Mouse (Mus musculus) embryonic facial prominence, embryonic 10.5 days (tissue): ENCODE measurements around the gene Psma3. TPM values are rescaled to one million over a fixed set of nuclear protein-coding genes. Genes with fewer than 3 reads are reported as not detected.
"Not testable (repeated sequence)": the region's sequence is repeated elsewhere in the genome, so short reads cannot be mapped to it uniquely, and the experiment has no call there.

ENCODE experiments used
- DNase-seq: peaks from one replicate; pipeline ENCODE4 v3.0.0-alpha.2; 2017; ENCODE audit warnings: low spot score
- H3K27ac ChIP-seq: fragments of 300-500 bp; sonication (generic); replicated peaks from 2 replicates; pipeline ENCODE4 v1.5.1; 2016; ENCODE audit warnings: mild to moderate bottlenecking
- H3K27me3 ChIP-seq: fragments of 300-500 bp; sonication (generic); replicated peaks from 2 replicates; pipeline ENCODE4 v1.6.1; 2016; ENCODE audit warnings: low read depth, mild to moderate bottlenecking; ENCODE audit not compliant: poor library complexity, severe bottlenecking
- H3K36me3 ChIP-seq: fragments of 300-500 bp; sonication (generic); replicated peaks from 2 replicates; pipeline ENCODE4 v1.6.1; 2016; ENCODE audit warnings: mild to moderate bottlenecking, moderate library complexity
- H3K4me1 ChIP-seq: fragments of 300-500 bp; sonication (generic); 2 replicates; pipeline ENCODE4 v1.6.1; 2016
- H3K4me3 ChIP-seq: fragments of 300-500 bp; sonication (generic); 2 replicates; pipeline ENCODE4 v1.5.1; 2016; ENCODE audit warnings: mild to moderate bottlenecking, moderate library complexity
- H3K9me3 ChIP-seq: fragments of 300-500 bp; sonication (generic); 2 replicates; pipeline ENCODE4 v1.6.1; 2016; ENCODE audit warnings: mild to moderate bottlenecking
- WGBS: fragments of 180-500 bp; shearing (Covaris S2); methylation state at CpG from one replicate; pipeline ENCODE4 v1.1.7; 2016; 5-methylcytosine and 5-hydroxymethylcytosine counted together
- polyA plus RNA-seq: library from polyadenylated mRNA; unstranded; fragments of >200 nt; fragmentation: Nextera tagmentation; extraction: Ambion mirVana; gene quantifications from 2 replicates; pipeline ENCODE4 v1.2.1, GENCODE M21; 2016

The Psma3 gene
- polyA plus RNA-seq, 1 experiment from 2014 or later: 687 TPM

DNA sequence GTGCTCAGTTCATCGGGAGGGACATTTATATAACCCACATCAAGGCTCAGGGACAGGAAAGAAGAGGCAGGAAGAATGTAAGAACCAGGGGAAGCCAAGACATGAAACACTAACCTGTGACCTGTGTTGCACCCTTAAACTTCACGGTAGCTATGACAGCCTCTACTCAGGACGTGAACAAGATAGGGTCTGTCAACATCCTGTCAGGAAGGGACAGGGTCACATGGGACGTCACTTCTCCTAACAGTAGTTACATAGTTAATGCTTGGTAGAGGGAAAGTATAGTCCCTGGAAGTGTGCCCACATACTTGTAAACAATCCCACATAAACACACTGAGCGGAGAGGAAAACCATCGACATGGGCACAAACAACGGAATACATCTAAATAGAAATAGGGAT is 32.5 kb downstream of the Psma3 start:
- H3K36me3 ChIP-seq: peaks cover 85% of the 10 kb centered on the region

DNA sequence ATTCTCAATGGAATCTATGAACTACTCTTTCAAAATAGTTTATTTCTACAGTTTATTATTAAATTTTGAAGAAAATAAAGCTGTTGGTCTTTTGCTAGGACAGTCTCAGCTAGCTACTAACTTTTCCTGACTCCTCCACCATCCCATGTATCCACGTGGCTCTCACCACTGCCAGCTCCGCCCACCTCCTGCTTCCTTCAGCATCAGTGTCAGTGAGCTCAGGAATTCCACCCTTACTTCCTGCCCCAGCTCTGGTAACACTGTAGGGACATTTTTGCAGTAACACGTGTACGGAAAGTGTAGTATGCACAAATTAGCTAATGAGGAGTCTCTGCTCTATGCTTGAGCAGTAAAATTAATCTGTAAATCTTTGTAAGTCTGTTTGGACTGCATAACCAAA is 35.3 kb downstream of the Psma3 start:
- no peak for DNase-seq
- 56% methylated on average over 4 of the region's 4 CpGs for WGBS
- H3K4me1 ChIP-seq: peaks cover 14% of the 10 kb centered on the region
- H3K27me3 ChIP-seq: no peaks in the 10 kb centered on the region
- no peak overlapping the region for H3K27ac ChIP-seq
- no peaks in the 10 kb centered on the region for H3K9me3 ChIP-seq
- no peak overlapping the region for H3K4me3 ChIP-seq
- H3K36me3 ChIP-seq: peaks cover 78% of the 10 kb centered on the region

More for the DNA sequence above, 32.5 kb downstream of the Psma3 start:
- Histone ChIP-seq H3K4me1 (no peaks in the 10 kb centered on the region; the same call in 1 of the 2 replicates), H3K27me3 (no peaks in the 10 kb centered on the region), H3K4me3 (no peak overlapping the region), H3K27ac (no peak overlapping the region), H3K9me3 (no peaks in the 10 kb centered on the region)
- no peak for DNase-seq
- WGBS: 88% methylated on average over 7 of the region's 7 CpGs

DNA sequence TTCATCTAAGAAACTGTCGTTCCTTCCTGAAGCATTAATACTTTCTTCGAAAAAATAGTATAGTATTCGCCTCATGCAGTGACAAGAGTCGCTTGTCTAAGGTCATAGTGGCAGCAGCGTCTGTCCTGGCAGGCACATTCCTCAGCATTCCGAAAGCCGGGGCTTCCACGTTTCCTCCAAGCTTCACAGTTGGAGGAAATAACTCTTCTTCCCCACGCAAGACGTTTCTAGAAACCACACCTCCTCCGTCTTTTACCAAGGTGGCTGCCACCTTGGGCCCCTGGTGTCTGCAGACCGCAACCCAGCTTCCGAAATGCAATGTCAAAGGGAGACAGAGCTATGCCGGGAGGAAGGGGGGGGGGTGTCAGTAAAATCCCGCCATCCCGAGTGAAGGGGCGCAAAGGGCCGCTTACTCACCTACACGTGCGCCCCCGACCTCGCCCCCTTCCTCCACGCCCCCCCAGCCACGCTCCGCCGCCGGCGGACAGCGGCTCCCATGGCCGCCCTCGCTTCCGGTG is 40.5 kb downstream of the Psma3 start:
- H3K27ac ChIP-seq: peak overlapping the region; percentile 97
- peaks cover 22% of the 10 kb centered on the region for H3K4me1 ChIP-seq
- H3K36me3 ChIP-seq: peaks cover 35% of the 10 kb centered on the region
- no peaks in the 10 kb centered on the region for H3K27me3 ChIP-seq
- H3K4me3 ChIP-seq: peak overlapping the region; percentile 98
- no peak for DNase-seq
- WGBS: 1% methylated on average over 32 of the region's 32 CpGs
- no peaks in the 10 kb centered on the region for H3K9me3 ChIP-seq

DNA sequence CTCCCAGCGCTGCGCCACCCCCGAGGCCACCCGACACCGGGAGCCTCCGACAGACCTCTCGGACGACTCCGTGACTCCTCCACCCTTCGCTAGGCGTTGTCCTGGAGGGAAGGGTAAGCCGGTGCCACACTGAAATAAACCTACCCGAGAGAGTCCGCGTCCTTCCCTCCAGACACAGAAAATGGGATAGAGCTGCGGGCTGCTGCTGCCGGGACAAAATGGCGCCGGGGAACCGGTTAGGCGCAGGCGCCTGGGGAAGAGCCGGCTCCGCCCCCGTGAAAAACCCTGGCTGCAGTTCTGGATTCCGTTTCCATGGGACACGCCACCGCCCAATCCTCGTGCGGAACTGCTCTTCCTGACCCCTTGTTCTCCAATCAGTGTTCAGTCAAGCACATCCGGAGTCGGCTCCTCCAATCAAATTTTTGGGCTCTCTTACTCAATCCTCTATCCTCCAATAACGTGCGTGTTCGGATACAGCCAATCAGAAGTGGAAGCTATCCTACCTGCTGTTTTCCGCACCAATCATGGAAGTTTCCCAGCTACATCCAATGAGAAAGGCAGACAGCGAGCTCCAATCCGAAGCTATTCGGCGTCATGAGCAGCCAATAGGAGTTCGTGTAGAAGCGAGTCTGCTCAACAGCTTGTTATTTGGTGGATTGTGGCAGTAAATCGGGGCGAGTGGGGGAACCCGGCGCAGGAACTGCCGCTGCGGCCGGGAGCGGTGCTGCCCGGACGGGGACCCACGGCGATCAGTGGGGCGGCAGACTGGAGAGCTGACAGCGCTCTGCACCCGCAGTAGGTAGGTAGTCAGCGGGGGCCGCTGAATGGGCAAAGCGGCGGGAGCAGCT is 41.2 kb downstream of the Psma3 start, which contains the start of gene Arid4a:
Gene Arid4a, plus strand, starts transcription at position 628 of the 848 bp plus-strand sequence.
- H3K4me1 ChIP-seq: peaks cover 22% of the 10 kb centered on the region
- H3K36me3 ChIP-seq: peaks cover 35% of the 10 kb centered on the region
- under 1% methylated on average over 61 of the region's 61 CpGs for WGBS
- H3K27ac ChIP-seq: peak within 1 kb of the TSS; percentile 97
- no peaks in the 10 kb centered on the region for H3K9me3 ChIP-seq
- peak within 1 kb of the TSS; percentile 98 for H3K4me3 ChIP-seq
- no peaks in the 10 kb centered on the region for H3K27me3 ChIP-seq
- peak; percentile 98 for DNase-seq

DNA sequence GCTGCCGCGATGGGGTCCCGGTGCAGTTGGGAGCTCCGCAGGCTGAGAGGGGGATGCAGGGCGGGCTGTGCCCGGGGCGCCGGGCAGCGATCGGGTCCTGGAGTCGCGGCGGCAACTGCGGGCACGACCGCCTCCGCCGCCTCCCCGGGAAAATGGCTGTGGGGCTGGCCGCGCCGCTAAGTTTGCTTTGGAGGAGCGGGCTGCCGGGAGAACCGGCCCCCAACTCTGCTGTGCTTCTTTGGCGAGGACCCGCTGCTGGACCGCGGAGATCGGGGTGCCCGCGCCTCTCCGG is 41.7 kb downstream of the Psma3 start:
- Histone ChIP-seq H3K36me3 (peaks cover 41% of the 10 kb centered on the region), H3K27ac (peak overlapping the region; percentile 93), H3K4me1 (peaks cover 22% of the 10 kb centered on the region), H3K4me3 (peak overlapping the region; percentile 98), H3K9me3 (no peaks in the 10 kb centered on the region), H3K27me3 (no peaks in the 10 kb centered on the region)
- under 1% methylated on average over 33 of the region's 33 CpGs for WGBS
- no peak for DNase-seq

DNA sequence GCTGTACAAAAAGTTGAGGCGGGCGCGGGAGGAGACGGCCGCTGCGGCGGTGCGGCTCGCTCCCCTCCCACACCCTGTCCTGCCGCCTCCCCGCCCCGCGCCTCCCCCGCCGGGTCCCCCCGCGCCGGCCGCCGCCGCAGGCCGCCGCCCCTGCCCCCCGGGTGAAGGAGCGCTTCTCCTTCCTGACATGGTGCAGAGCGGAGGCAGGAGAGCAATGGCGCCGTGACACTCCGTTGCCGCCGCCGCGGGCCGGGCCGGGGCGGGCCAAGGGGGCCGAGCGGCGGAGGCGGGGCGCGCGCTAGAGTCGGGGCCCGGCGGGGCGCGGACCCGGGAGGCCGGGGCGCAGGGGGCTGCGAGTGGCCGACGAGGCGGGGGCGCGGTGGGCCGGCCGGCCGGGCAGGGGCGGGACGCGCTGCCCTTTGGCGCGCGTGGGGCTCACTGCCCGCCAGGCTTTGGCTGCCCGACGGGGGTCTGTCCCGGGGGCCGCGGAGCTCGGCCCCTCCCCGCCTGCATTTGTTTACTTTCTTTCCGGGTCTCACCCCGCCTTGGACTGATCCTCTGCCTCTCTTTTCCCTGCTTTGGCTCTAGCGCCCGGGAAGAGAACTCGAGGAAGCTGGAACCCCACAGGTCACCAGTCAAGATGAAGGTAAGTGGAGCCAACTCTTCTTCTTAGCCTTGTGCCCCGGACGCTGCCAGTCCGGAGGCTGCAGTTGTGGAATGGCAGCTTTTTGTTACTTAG is 42.3 kb downstream of the Psma3 start:
- H3K27ac ChIP-seq: peak overlapping the region; percentile 93
- peak overlapping the region; percentile 98 for H3K4me3 ChIP-seq
- H3K36me3 ChIP-seq: peaks cover 44% of the 10 kb centered on the region
- under 1% methylated on average over 78 of the region's 82 CpGs for WGBS
- H3K27me3 ChIP-seq: no peaks in the 10 kb centered on the region
- H3K9me3 ChIP-seq: no peaks in the 10 kb centered on the region
- H3K4me1 ChIP-seq: peaks cover 22% of the 10 kb centered on the region
- DNase-seq: peak; percentile 67

DNA sequence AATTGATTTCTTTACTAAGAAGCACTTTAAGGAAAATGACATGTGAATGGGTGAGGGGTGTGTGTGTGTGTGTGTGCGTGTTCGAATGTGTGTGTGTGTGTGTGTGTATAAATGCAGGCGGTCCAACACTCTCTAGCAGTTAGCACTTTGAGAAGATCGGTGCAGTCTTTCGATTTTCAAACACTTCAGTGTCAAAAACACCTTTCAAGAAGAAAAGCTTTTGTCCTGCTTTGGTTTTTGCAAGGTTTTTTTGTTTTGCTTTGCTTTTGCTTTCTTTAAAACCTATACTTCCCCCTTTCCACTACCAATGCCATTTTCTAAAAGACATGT is 42.8 kb downstream of the Psma3 start:
- DNase-seq: no peak
- Histone ChIP-seq H3K4me3 (peak overlapping the region; percentile 98), H3K27ac (peak overlapping the region; percentile 93), H3K27me3 (no peaks in the 10 kb centered on the region), H3K4me1 (peaks cover 22% of the 10 kb centered on the region), H3K9me3 (no peaks in the 10 kb centered on the region), H3K36me3 (peaks cover 44% of the 10 kb centered on the region)
- WGBS: 30% methylated on average over 5 of the region's 5 CpGs

DNA sequence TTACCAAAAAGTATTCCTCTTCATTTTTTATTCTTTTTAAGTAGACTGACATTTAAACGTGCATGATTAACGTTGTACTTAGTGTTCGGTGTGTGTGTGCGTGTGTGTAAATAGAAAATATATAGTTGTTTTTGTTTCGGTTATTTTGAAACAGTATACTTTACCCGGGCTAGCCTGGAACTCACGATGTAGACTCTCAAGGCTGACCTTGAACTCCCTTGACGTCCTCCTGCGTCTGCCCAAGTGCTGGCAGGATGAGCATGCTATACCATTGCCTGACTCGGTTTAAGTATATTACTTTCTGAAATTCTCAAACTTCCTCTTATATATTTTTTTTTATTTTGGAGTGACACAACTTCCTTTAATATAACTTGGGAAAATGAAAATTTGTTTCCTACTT is 43.4 kb downstream of the Psma3 start:
- no peak overlapping the region for H3K27ac ChIP-seq
- peak overlapping the region; percentile 98; the same call in 1 of the 2 replicates for H3K4me3 ChIP-seq
- H3K36me3 ChIP-seq: peaks cover 44% of the 10 kb centered on the region
- H3K9me3 ChIP-seq: no peaks in the 10 kb centered on the region
- peaks cover 21% of the 10 kb centered on the region for H3K4me1 ChIP-seq
- H3K27me3 ChIP-seq: no peaks in the 10 kb centered on the region
- WGBS: 88% methylated on average over 10 of the region's 10 CpGs
- no peak for DNase-seq

DNA sequence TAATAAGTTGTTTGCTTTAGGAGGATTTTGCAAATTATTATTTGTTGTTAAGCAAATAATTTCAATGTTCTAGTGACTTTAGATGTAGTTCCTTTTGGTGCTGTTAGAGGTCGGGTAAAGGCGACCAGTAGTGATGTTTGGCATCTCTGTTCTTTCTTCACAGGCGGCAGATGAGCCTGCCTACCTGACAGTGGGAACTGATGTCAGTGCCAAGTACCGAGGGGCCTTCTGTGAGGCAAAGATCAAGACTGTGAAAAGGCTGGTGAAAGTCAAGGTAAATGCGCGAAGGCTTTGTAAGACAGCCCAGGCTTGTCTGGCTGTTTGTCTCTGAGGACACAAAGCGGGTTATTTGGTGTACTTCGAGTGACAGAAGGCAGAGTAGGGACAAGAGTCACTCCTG is 44.8 kb downstream of the Psma3 start:
- Histone ChIP-seq H3K4me3 (no peak overlapping the region), H3K27ac (no peak overlapping the region), H3K27me3 (no peaks in the 10 kb centered on the region), H3K4me1 (peaks cover 14% of the 10 kb centered on the region), H3K9me3 (no peaks in the 10 kb centered on the region), H3K36me3 (peaks cover 51% of the 10 kb centered on the region)
- 90% methylated on average over 8 of the region's 8 CpGs for WGBS
- no peak for DNase-seq

DNA sequence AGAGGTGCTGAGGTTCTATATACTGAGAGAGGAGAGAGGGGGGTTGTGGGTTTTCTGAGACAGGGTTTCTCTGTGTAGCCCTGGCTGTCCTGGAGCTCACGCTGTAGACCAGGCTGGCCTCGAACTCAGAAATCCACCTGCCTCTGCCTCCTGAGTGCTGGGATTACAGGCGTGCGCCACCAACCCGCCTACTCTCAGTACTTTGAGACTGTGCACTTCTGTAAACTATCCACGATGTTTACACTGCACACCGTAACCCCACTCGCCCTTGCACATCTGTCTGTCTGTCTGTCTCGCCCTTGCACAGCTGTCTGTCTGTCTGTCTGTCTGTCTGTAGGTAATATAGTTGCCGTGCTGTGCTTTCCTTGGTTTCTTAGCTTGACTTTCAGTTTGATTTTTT is 50.0 kb downstream of the Psma3 start:
- no peak overlapping the region for H3K4me3 ChIP-seq
- DNase-seq: no peak
- H3K27ac ChIP-seq: no peak overlapping the region
- no peaks in the 10 kb centered on the region for H3K9me3 ChIP-seq
- WGBS: 95% methylated on average over 10 of the region's 10 CpGs
- H3K36me3 ChIP-seq: peaks cover 96% of the 10 kb centered on the region
- H3K27me3 ChIP-seq: no peaks in the 10 kb centered on the region
- no peaks in the 10 kb centered on the region for H3K4me1 ChIP-seq

DNA sequence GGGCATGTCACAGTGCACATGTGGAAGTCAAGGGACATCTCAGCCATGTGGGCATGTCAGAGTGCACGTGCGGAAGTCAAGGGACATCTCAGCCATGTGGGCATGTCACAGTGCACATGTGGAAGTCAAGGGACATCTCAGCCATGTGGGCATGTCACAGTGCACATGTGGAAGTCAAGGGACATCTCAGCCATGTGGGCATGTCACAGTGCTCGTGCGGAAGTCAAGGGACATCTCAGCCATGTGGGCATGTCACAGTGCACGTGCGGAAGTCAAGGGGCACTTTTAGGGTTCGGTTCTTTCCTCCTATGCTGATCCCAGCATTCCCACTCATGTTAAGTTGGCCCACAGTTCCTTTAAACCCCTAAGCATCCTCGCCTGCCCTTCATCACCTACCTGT is 53.8 kb downstream of the Psma3 start:
- WGBS: 92% methylated on average over 8 of the region's 8 CpGs
- not testable (repeated sequence) for H3K27ac ChIP-seq, DNase-seq, H3K4me1 ChIP-seq, H3K9me3 ChIP-seq, H3K27me3 ChIP-seq, H3K4me3 ChIP-seq
- H3K36me3 ChIP-seq: peaks cover 87% of the 10 kb centered on the region

DNA sequence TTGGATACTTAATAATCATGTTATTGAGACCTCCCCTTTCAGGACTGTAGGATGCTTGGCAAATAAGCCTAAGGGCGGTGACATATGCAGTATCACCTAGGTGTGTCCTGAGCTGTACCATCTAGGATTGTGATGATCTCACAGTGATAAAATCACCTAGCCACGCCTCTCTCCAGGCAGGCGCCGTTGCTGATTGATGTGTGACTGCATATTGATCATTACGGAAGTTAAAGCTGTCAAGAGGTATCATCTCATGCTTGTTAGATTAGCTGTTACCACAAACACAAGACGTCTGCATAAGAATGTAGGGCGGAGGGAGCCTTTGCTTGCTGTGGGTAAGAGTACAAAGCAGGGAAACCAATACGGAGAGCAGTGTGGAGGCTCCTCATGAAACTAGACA is 55.8 kb downstream of the Psma3 start:
- Histone ChIP-seq H3K36me3 (peaks cover 76% of the 10 kb centered on the region), H3K4me1 (no peaks in the 10 kb centered on the region), H3K9me3 (no peaks in the 10 kb centered on the region), H3K4me3 (no peak overlapping the region), H3K27ac (no peak overlapping the region), H3K27me3 (no peaks in the 10 kb centered on the region)
- WGBS: 93% methylated on average over 8 of the region's 8 CpGs
- no peak for DNase-seq

DNA sequence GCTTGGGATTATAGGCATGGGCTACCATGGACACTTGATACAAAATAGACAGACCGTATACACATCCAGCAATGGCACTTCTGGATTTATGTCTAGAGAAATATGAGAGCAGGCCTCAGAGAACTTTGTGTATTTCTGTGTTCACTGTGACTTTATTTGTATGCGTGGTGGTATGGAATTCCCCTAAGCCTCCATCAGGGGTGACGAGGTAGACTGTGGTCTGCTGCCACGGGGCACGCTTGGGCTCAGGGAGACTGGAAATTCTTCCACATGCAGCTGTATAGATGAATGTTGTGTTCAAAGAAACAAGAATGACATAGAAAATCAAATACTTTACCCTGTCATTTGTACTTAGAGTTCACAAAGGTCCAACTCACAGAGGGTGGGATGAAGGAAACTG is 56.3 kb downstream of the Psma3 start:
- no peak overlapping the region for H3K4me3 ChIP-seq
- H3K27me3 ChIP-seq: no peaks in the 10 kb centered on the region
- no peak overlapping the region for H3K27ac ChIP-seq
- no peak for DNase-seq
- no peaks in the 10 kb centered on the region for H3K4me1 ChIP-seq
- no peaks in the 10 kb centered on the region for H3K9me3 ChIP-seq
- H3K36me3 ChIP-seq: peaks cover 72% of the 10 kb centered on the region
- WGBS: 95% methylated on average over 5 of the region's 5 CpGs
